Mouse (Mus musculus) liver, embryonic 11.5 days (tissue): ENCODE data around the gene Ap5s1. TPM values are rescaled to one million over a fixed set of nuclear protein-coding genes. Genes with fewer than 3 reads are reported as not detected.

Experiments
- ATAC-seq: fragments of 200-750 bp; cut with Nextera tagmentation; replicated peaks from 2 replicates; pipeline ENCODE4 v1.8.0; 2017; ENCODE audit warnings: moderate number of reproducible peaks, mild to moderate bottlenecking, moderate TSS enrichment, moderate library complexity; ENCODE audit not compliant: low FRiP score
- DNase-seq: peaks from one replicate; pipeline ENCODE4 v3.0.0-alpha.2; 2017; ENCODE audit warnings: low spot score
- H3K27ac ChIP-seq: fragments of 300-500 bp; sonication (generic); 2 replicates; pipeline ENCODE4 v1.5.1; 2014; ENCODE audit warnings: mild to moderate bottlenecking, low read depth, low read length, control low read depth
- H3K27me3 ChIP-seq: fragments of 300-500 bp; sonication (generic); replicated peaks from 2 replicates; pipeline ENCODE4 v1.6.1; 2014; ENCODE audit warnings: low read length, mixed read lengths; ENCODE audit not compliant: control insufficient read depth, insufficient read depth
- H3K36me3 ChIP-seq: fragments of 300-500 bp; sonication (generic); 2 replicates; pipeline ENCODE4 v1.6.1; 2014; ENCODE audit warnings: mild to moderate bottlenecking, low read length, moderate library complexity, mixed read lengths; ENCODE audit not compliant: control insufficient read depth, insufficient read depth
- H3K4me1 ChIP-seq: fragments of 300-500 bp; sonication (generic); replicated peaks from 2 replicates; pipeline ENCODE4 v1.6.1; 2014; ENCODE audit warnings: low read length, mixed read lengths; ENCODE audit not compliant: control insufficient read depth, insufficient read depth
- H3K4me2 ChIP-seq: fragments of 300-500 bp; sonication (generic); 2 replicates; pipeline ENCODE4 v1.6.1; 2014; ENCODE audit warnings: mild to moderate bottlenecking, control low read depth, moderate library complexity
- H3K4me3 ChIP-seq: fragments of 300-500 bp; sonication (generic); 2 replicates; pipeline ENCODE4 v1.5.1; 2014; ENCODE audit warnings: low read depth, low read length, control low read depth
- H3K9ac ChIP-seq: fragments of 300-500 bp; sonication (generic); 2 replicates; pipeline ENCODE4 v1.6.1; 2014; ENCODE audit warnings: low read depth, low read length, control low read depth
- H3K9me3 ChIP-seq: fragments of 300-500 bp; sonication (generic); 2 replicates; pipeline ENCODE4 v1.6.1; 2016; ENCODE audit warnings: low read length, inconsistent platforms, mixed read lengths; ENCODE audit not compliant: control insufficient read depth
- WGBS: fragments of 180-500 bp; shearing (Covaris S2); extraction: QIAGEN DNeasy Blood & Tissue Kit; methylation state at CpG from one replicate; pipeline ENCODE4 v1.1.7; 2014; 5-methylcytosine and 5-hydroxymethylcytosine counted together
- polyA plus RNA-seq: library from polyadenylated mRNA; unstranded; fragments of >200 nt; fragmentation: Nextera tagmentation; extraction: Ambion mirVana; gene quantifications from 2 replicates; pipeline ENCODE4 v1.2.1, GENCODE M21; 2014

Ap5s1 gene
- polyA plus RNA-seq, 1 experiment from 2014 or later: 18.1 TPM

GRCm38 (mm10) chr2:131179246-131179886 lies 27.5 kb upstream of the Ap5s1 start:
- Histone ChIP-seq H3K27me3 (no peaks in the 10 kb centered on the region), H3K9ac (peak overlapping the region; percentile 92), H3K4me1 (peaks cover 24% of the 10 kb centered on the region), H3K36me3 (peaks cover 5% of the 10 kb centered on the region; the same call in 1 of the 2 replicates), H3K4me2 (peak overlapping the region; percentile 94), H3K4me3 (peak overlapping the region; percentile 86), H3K27ac (peak overlapping the region; percentile 84), H3K9me3 (no peaks in the 10 kb centered on the region)
- 1% methylated on average over 67 of the region's 67 CpGs for WGBS
- ATAC-seq (peak; percentile 60), DNase-seq (peak; percentile 69)

DNA sequence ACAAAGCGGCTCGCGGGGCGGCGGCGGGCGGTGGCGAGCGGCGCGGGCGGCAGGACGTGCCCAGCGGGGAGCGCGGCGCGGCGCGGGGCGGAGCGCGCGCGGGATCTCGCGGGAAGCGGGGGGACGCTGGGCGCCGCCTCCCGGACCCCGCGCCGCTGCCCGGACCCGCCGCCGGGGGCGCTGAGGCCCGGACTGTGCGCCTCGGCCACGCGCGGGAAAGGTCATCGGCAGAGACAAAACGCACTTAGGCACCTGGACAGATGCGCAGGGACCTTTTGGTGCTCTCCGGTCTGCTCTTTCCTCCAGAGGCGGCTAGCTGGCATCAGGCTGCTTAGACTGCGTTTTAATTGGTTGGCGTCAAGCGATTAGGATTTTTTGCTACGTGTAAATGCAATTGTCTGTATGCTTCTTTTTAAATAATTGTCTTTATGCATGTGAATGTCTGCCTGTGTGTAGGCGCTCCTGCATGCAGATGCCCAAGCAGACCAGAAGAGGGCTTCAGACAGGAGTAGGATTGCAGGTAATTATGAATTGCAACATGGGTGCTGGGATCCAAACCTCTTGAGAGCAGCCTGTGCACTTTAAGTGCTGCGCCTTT lies 26.8 kb upstream of the Ap5s1 start, which contains the start of gene Cenpb:
Cenpb (minus strand) TSS at position 78 of the 598 bp plus-strand sequence.
- H3K4me2 ChIP-seq: peak within 1 kb of the TSS; percentile 94
- peaks cover 24% of the 10 kb centered on the region for H3K4me1 ChIP-seq
- DNase-seq: peak; percentile 76
- no peaks in the 10 kb centered on the region for H3K27me3 ChIP-seq
- WGBS: 3% methylated on average over 57 of the region's 57 CpGs
- ATAC-seq: peak; percentile 81
- H3K4me3 ChIP-seq: peak within 1 kb of the TSS; percentile 86
- peaks cover 5% of the 10 kb centered on the region; the same call in 1 of the 2 replicates for H3K36me3 ChIP-seq
- H3K9ac ChIP-seq: peak within 1 kb of the TSS; percentile 92
- peak within 1 kb of the TSS; percentile 84 for H3K27ac ChIP-seq
- no peaks in the 10 kb centered on the region for H3K9me3 ChIP-seq

DNA sequence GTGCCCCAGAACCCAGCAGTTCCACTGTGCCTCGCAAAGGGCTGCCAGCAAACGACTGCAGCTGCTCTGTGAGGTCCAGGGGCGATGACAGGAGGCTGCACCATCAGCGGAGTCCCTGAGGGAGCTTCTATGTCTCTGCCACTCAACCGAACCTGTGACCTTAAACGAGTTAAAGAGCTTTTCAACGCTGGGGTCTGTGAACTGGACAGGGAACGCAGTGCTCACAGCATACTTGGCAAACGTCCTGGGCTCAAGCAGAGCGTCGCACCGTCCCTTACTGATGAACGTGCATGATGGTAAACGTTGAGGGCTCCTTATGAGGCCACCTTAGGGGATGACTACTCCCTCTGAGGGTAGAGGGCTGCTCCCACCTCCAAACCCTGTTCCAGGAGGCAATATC lies 20.5 kb upstream of the Ap5s1 start:
- peaks cover 41% of the 10 kb centered on the region for H3K4me1 ChIP-seq
- 2% methylated on average over 14 of the region's 14 CpGs for WGBS

DNA sequence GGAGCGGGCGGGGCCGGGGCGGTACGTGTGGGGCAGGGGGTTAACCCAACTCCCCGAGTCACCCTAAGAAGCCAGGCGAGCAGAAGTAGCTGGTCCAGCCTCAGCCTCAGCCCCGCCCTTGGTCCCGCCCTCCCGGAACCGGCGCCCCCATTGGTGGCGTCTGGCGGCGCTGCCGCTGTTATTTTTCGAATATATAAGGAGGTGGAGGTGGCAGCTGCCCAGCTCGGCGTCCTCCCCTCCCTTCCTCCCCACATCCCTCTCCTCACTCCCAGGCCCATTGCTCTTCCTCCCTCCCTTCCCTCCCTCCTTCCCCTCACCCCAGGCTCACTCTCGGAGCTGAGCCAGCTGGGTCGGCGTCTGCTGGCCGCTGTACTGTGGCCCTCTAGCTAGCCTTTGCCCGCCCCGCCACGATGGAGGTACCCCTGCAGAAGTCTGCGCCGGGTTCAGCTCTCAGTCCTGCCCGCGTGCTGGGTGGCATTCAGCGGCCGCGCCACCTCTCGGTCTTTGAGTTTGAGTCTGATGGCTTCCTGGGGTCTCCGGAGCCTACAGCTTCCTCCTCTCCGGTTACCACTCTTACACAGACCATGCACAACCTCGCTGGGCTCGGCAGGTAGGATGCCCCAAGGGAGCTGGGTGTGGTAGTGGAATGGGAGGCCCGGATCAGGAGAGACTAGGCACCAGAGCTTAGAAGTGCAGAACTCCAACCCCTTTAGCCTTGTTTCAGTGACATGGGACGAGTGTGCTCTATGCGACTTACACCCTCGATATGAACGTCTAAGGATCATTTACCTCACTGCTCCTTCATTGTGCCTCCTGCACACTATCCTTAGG lies 19.9 kb upstream of the Ap5s1 start, which contains the start of the genes Cdc25b and Spef1:
Cdc25b (plus strand) TSS at position 179 of the 831 bp plus-strand sequence.
Spef1 (minus strand) TSS at position 512 of the 831 bp plus-strand sequence.
- Histone ChIP-seq H3K36me3 (peaks cover 6% of the 10 kb centered on the region), H3K9me3 (no peaks in the 10 kb centered on the region), H3K27me3 (no peaks in the 10 kb centered on the region; the same call in 1 of the 2 replicates), H3K27ac (peak within 1 kb of the TSS; percentile 71), H3K9ac (peak within 1 kb of the TSS; percentile 77), H3K4me2 (peak within 1 kb of the TSS; percentile 82), H3K4me1 (peaks cover 41% of the 10 kb centered on the region), H3K4me3 (peak within 1 kb of the TSS; percentile 76)
- 1% methylated on average over 43 of the region's 43 CpGs for WGBS
- ATAC-seq: peak; percentile 89
- DNase-seq: peak; percentile 86

More for the DNA sequence above, 20.5 kb upstream of the Ap5s1 start:
- DNase-seq: no peak
- peak overlapping the region; percentile 76 for H3K4me3 ChIP-seq
- H3K27ac ChIP-seq: 0 out of 2 replicates have a peak overlapping the region, but pooled peaks have one; percentile 13
- peak overlapping the region; percentile 82 for H3K4me2 ChIP-seq
- H3K36me3 ChIP-seq: peaks cover 4% of the 10 kb centered on the region
- peak overlapping the region; percentile 63 for H3K9ac ChIP-seq
- no peaks in the 10 kb centered on the region for H3K9me3 ChIP-seq
- H3K27me3 ChIP-seq: no peaks in the 10 kb centered on the region; the same call in 1 of the 2 replicates
- peak; percentile 57 for ATAC-seq

- peaks cover 8% of the 10 kb centered on the region for H3K36me3 ChIP-seq
- DNase-seq (no peak), ATAC-seq (no peak)
- H3K4me2 ChIP-seq: peak overlapping the region; percentile 82
- WGBS: 39% methylated on average over 3 of the region's 3 CpGs
- peak overlapping the region; percentile 71 for H3K27ac ChIP-seq
- no peaks in the 10 kb centered on the region for H3K9me3 ChIP-seq
- H3K4me1 ChIP-seq: peaks cover 41% of the 10 kb centered on the region
- H3K4me3 ChIP-seq: peak overlapping the region; percentile 76
- peak overlapping the region; percentile 77 for H3K9ac ChIP-seq
- H3K27me3 ChIP-seq: no peaks in the 10 kb centered on the region; the same call in 1 of the 2 replicates
Measured at GRCm38 (mm10) chr2:131187602-131187922, 19.3 kb upstream of the Ap5s1 start.

DNA sequence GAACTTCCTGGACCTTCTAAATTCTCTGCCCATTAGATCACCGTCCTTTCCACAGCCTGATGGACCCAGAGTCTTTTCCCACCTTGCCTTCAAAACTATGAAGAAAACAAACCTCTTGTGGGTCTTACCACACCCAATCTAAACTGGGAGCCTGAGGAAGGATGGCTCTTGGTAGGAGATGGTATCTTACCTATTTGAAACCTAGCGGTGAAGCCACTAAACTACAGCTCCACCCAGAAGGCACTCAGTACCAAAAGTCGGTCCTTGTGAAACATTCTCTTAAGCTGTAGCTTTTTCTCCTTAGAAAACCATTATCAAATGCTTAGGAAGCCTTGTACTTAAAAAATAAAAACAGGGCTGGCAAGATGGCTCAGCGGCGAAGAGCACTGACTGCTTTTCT lies 18.6 kb upstream of the Ap5s1 start:
- ATAC-seq: no peak
- H3K4me1 ChIP-seq: peaks cover 41% of the 10 kb centered on the region
- WGBS: 78% methylated on average over 5 of the region's 5 CpGs
- H3K9ac ChIP-seq: peak overlapping the region; percentile 77; the same call in 1 of the 2 replicates
- H3K27ac ChIP-seq: no peak overlapping the region; the same call in 1 of the 2 replicates
- H3K27me3 ChIP-seq: no peaks in the 10 kb centered on the region; the same call in 1 of the 2 replicates
- peak overlapping the region; percentile 76 for H3K4me3 ChIP-seq
- DNase-seq: no peak
- no peaks in the 10 kb centered on the region for H3K9me3 ChIP-seq
- peak overlapping the region; percentile 82 for H3K4me2 ChIP-seq
- H3K36me3 ChIP-seq: peaks cover 14% of the 10 kb centered on the region

GRCm38 (mm10) chr2:131189521-131190309 lies 17.2 kb upstream of the Ap5s1 start:
- DNase-seq (no peak), ATAC-seq (peak; percentile 56)
- WGBS: 31% methylated on average over 5 of the region's 5 CpGs
- H3K9me3 ChIP-seq: no peaks in the 10 kb centered on the region
- peak overlapping the region; percentile 82 for H3K4me2 ChIP-seq
- peaks cover 18% of the 10 kb centered on the region for H3K36me3 ChIP-seq
- H3K27ac ChIP-seq: peak overlapping the region; percentile 54
- peak overlapping the region; percentile 41; the same call in 1 of the 2 replicates for H3K9ac ChIP-seq
- no peaks in the 10 kb centered on the region; the same call in 1 of the 2 replicates for H3K27me3 ChIP-seq
- H3K4me3 ChIP-seq: peak overlapping the region; percentile 33
- H3K4me1 ChIP-seq: peaks cover 41% of the 10 kb centered on the region
